Mouse (Mus musculus) CH12.LX (cell line): ENCODE data around the gene Tgm1. TPM values are rescaled to one million over a fixed set of nuclear protein-coding genes. Genes with fewer than 3 reads are reported as not detected.

ENCODE experiments used
- DNase-seq: peaks from one replicate; pipeline ENCODE4 v3.0.0-alpha.2; 2013; ENCODE audit errors: extremely low read depth
- H3K27ac ChIP-seq: 2 replicates; pipeline ENCODE4 v1.5.1; 2012; ENCODE audit warnings: low read depth, mild to moderate bottlenecking, control low read depth, moderate library complexity; ENCODE audit not compliant: insufficient read depth
- H3K27me3 ChIP-seq: replicated peaks from 2 replicates; pipeline ENCODE3; 2012; ENCODE audit warnings: inconsistent platforms
- H3K36me3 ChIP-seq, 2 experiments: replicated peaks in 1 of 2; 2 replicates each; pipeline versions ENCODE3 to v1.6.1; 2012; ENCODE audit warnings: inconsistent platforms in 1 of 2, low read length in 1 of 2, mild to moderate bottlenecking in 1 of 2, mixed read lengths in 1 of 2, moderate library complexity in 1 of 2; ENCODE audit not compliant: control insufficient read depth in 1 of 2, insufficient read depth in 1 of 2
- H3K4me1 ChIP-seq, 2 experiments: 2 replicates each; pipeline ENCODE4 v1.6.1; 2012; ENCODE audit warnings: inconsistent platforms in 1 of 2, moderate library complexity in 1 of 2; ENCODE audit not compliant: insufficient read depth in 2 of 2, control insufficient read depth in 1 of 2
- H3K4me2 ChIP-seq: 2 replicates; pipeline ENCODE4 v1.6.1; 2012; ENCODE audit warnings: low read depth, mild to moderate bottlenecking, control low read depth; ENCODE audit not compliant: poor library complexity, insufficient read depth, severe bottlenecking
- H3K4me3 ChIP-seq, 3 experiments: fragments of 150-350 bp in 1 of 3; sonication (generic) in 1 of 3; replicated peaks in 1 of 3; 2 replicates each; pipeline versions ENCODE3 to v1.5.1; 2011 to 2012; ENCODE audit warnings: low read depth in 2 of 3, low read length in 2 of 3, mild to moderate bottlenecking in 2 of 3, moderate library complexity in 2 of 3, control low read depth in 1 of 3, improper control_type of control experiment in 1 of 3, inconsistent platforms in 1 of 3, mixed read lengths in 1 of 3; ENCODE audit not compliant: poor library complexity in 1 of 3
- H3K79me2 ChIP-seq: replicated peaks from 2 replicates; pipeline ENCODE4 v1.6.1; 2012; ENCODE audit warnings: mild to moderate bottlenecking, moderate library complexity; ENCODE audit not compliant: control insufficient read depth, poor library complexity, insufficient read depth, severe bottlenecking; ENCODE audit errors: extremely low read depth
- H3K9ac ChIP-seq: 2 replicates; pipeline ENCODE4 v1.6.1; 2012; ENCODE audit warnings: low read depth, mild to moderate bottlenecking, control low read depth, moderate library complexity; ENCODE audit not compliant: insufficient read depth
- H3K9me3 ChIP-seq: replicated peaks from 2 replicates; pipeline ENCODE3; 2012; ENCODE audit warnings: low read length, inconsistent platforms, mixed read lengths
- CHD2 ChIP-seq: IDR thresholded peaks from 2 replicates; pipeline ENCODE4 v1.6.1; 2011; ENCODE audit warnings: low read length, improper control_type of control experiment
- CTCF ChIP-seq, 2 experiments: IDR thresholded peaks in 1 of 2; conservative IDR thresholded peaks in 1 of 2; 2 replicates each; pipeline ENCODE4 v1.5.1; 2011 to 2012; ENCODE audit warnings: low read depth in 2 of 2, low read length in 2 of 2, improper control_type of control experiment in 1 of 2, inconsistent platforms in 1 of 2, mild to moderate bottlenecking in 1 of 2, moderate library complexity in 1 of 2
- EP300 ChIP-seq: IDR thresholded peaks from 2 replicates; pipeline ENCODE4 v1.6.1; 2011; ENCODE audit warnings: low read length, improper control_type of control experiment
- ETS1 ChIP-seq: conservative IDR thresholded peaks from 2 replicates; pipeline ENCODE4 v1.6.1; 2012; ENCODE audit warnings: low read depth, mild to moderate bottlenecking, inconsistent platforms, low read length, improper control_type of control experiment, moderate library complexity
- HCFC1 ChIP-seq: IDR thresholded peaks from 2 replicates; pipeline ENCODE4 v1.6.1; 2012; ENCODE audit warnings: low read depth, mild to moderate bottlenecking, inconsistent platforms, low read length, improper control_type of control experiment
- IRF4 ChIP-seq: IDR thresholded peaks from 2 replicates; pipeline ENCODE4 v1.6.1; 2014; ENCODE audit warnings: low read depth, mild to moderate bottlenecking, inconsistent platforms, low read length, improper control_type of control experiment
- JUND ChIP-seq: conservative IDR thresholded peaks from 2 replicates; pipeline ENCODE4 v1.6.1; 2011; ENCODE audit warnings: low read depth, low read length, improper control_type of control experiment
- KAT2A ChIP-seq: IDR thresholded peaks from 2 replicates; pipeline ENCODE4 v1.6.1; 2012; ENCODE audit warnings: low read length, improper control_type of control experiment, inconsistent platforms; ENCODE audit not compliant: insufficient replicate concordance
- MAZ ChIP-seq: IDR thresholded peaks from 2 replicates; pipeline ENCODE4 v1.6.1; 2012; ENCODE audit warnings: low read depth, mild to moderate bottlenecking, inconsistent platforms, low read length, improper control_type of control experiment, moderate library complexity
- NELFE ChIP-seq: IDR thresholded peaks from 2 replicates; pipeline ENCODE4 v1.6.1; 2011; ENCODE audit warnings: low read depth, low read length, improper control_type of control experiment
- NRF1 ChIP-seq: IDR thresholded peaks from 2 replicates; pipeline ENCODE4 v1.6.1; 2014; ENCODE audit warnings: low read depth, mild to moderate bottlenecking, inconsistent platforms, low read length, improper control_type of control experiment, moderate library complexity
- POLR2AphosphoS2 ChIP-seq: IDR thresholded peaks from 2 replicates; pipeline ENCODE4 v1.6.1; 2011; ENCODE audit warnings: low read depth, low read length, improper control_type of control experiment
- UBTF ChIP-seq: IDR thresholded peaks from 2 replicates; pipeline ENCODE4 v1.6.1; 2012; ENCODE audit warnings: low read depth, mild to moderate bottlenecking, inconsistent platforms, low read length, improper control_type of control experiment, moderate library complexity
- USF1 ChIP-seq: IDR thresholded peaks from 2 replicates; pipeline ENCODE4 v1.6.1; 2014; ENCODE audit warnings: low read depth, mild to moderate bottlenecking, inconsistent platforms, low read length, improper control_type of control experiment
- ZC3H11A ChIP-seq: IDR thresholded peaks from 2 replicates; pipeline ENCODE4 v1.6.1; 2012; ENCODE audit warnings: low read depth, mild to moderate bottlenecking, inconsistent platforms, low read length, improper control_type of control experiment
- dilution Hi-C: fragments of 300-500 bp; cut with MboI; formaldehyde crosslinking; loops from 2 replicates; pipeline ENCODE4 v1.14.3; 2020; ENCODE audit warnings: low sequenced_read_pairs; ENCODE audit not compliant: extremely low pct_unique_long_range_greater_than_20kb, extremely low pct_ligation_motif_present
- in situ Hi-C: fragments of 300-500 bp; cut with MboI; formaldehyde crosslinking; loops from 3 replicates; pipeline ENCODE4 v1.14.3; 2019; ENCODE audit warnings: low sequenced_read_pairs, low pct_ligation_motif_present, low pct_unique_long_range_greater_than_20kb, mixed read lengths
- polyA plus RNA-seq: library from polyadenylated mRNA; unstranded; fragments of >175 nt; gene quantifications from 2 replicates; pipeline ENCODE4 v1.2.1, GENCODE M21; 2012; ENCODE audit warnings: low read depth; ENCODE audit not compliant: insufficient read length
- total RNA-seq, 2 experiments: library from RNA; depleted of rRNA; stranded (reverse); fragments of 300-350 nt in 1 of 2; fragments of >200 nt in 1 of 2; gene quantifications; 2 replicates each; pipeline ENCODE4 v1.2.3; 2012 to 2014

The Tgm1 gene
- total and polyA plus RNA-seq, 3 experiments: 0.07 to 0.14 TPM; not detected in 1

DNA sequence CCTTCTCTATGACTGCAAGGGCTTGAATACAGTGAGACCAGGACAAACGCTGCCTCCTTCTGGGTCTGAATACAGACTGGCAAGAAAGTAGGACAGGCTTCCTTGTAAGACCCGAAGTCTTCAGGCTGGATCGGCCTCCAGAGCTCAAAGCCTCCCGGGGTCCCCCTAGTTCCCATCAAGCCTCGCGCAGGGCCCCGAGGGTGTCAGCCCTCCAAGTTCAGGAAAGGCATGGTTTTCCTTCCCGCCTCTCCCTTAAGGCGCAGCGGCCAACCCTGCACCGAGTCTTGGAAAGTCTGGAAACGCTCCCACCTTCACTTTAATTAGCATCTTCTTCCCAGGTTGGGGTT, 42.3 kb downstream of the Tgm1 start:
- peaks cover 15 to 52% of the 10 kb centered on the region in 2 experiments; a peak in 3 of 4 replicates for H3K4me1 ChIP-seq
- peak overlapping the region; percentile 84; the same call in 1 of the 2 replicates for H3K27ac ChIP-seq
- DNase-seq: peak; percentile 27
- peak overlapping the region; percentile 84 for H3K9ac ChIP-seq
- in situ Hi-C loops: no loop called here
- H3K4me2 ChIP-seq: peak overlapping the region; percentile 39; the same call in 1 of the 2 replicates
- peaks cover 45% of the 10 kb centered on the region for H3K79me2 ChIP-seq
- no peak for TF ChIP-seq ETS1
- no peak for TF ChIP-seq CTCF (conservative IDR thresholded peaks at IDR 0.05 in 1 of 2, IDR thresholded peaks at IDR 0.05 in 1 of 2; ENCODE audit: low read depth in 2 of 2, low read length in 2 of 2)
- TF ChIP-seq HCFC1: no peak
- no peak for TF ChIP-seq USF1
- peak; percentile 49; the same call in 1 of the 2 replicates for TF ChIP-seq UBTF
- TF ChIP-seq NRF1: no peak
- 0 out of 2 replicates have a peak, but pooled peaks have one; percentile 10 for TF ChIP-seq MAZ
- TF ChIP-seq ZC3H11A: no peak
- no peak for TF ChIP-seq EP300
- no peak for TF ChIP-seq JUND
- no peak for TF ChIP-seq IRF4
- TF ChIP-seq NELFE: no peak; the same call in 1 of the 2 replicates
- TF ChIP-seq, all 38 proteins: peak for 2
- dilution Hi-C loops: no loop called here
- no peaks in the 10 kb centered on the region for H3K9me3 ChIP-seq
- H3K36me3 ChIP-seq: peaks cover 16 to 48% of the 10 kb centered on the region in 2 experiments
- no peaks in the 10 kb centered on the region for H3K27me3 ChIP-seq
- peak overlapping the region; percentile 56 to 76 (median 74) for H3K4me3 ChIP-seq

DNA sequence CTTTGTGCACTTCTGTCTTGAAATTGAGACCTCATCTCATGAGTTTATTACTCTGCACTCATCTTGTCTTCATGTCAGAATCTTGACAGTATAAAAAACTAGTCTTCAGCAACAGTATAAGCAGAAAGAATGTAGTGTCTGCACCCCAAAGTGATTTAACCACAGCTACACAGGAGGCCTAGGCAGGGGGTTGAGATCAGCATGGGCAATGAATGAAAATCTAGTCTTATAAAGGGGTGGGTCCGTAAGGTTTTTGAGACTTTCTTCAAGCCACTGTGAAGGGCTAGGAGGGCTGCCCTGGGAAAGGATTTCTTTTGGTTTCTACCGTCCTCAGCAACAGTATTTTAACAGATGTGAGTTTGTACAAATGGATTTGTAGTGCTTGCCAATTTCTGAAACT, 53.1 kb downstream of the Tgm1 start:
- H3K4me3 ChIP-seq: peak overlapping the region in 2 of 3 experiments; percentile 70 to 79
- peaks cover 6% of the 10 kb centered on the region for H3K79me2 ChIP-seq
- DNase-seq: no peak
- peaks cover 0 to 16% of the 10 kb centered on the region in 2 experiments; a peak in 2 of 4 replicates for H3K4me1 ChIP-seq
- dilution Hi-C loops: no loop called here
- no peak overlapping the region for H3K27ac ChIP-seq
- in situ Hi-C loops: no loop called here
- no peak overlapping the region; the same call in 1 of the 2 replicates for H3K4me2 ChIP-seq
- no peak overlapping the region for H3K9ac ChIP-seq
- H3K27me3 ChIP-seq: no peaks in the 10 kb centered on the region
- H3K36me3 ChIP-seq: peaks cover 21 to 62% of the 10 kb centered on the region in 2 experiments
- no peaks in the 10 kb centered on the region for H3K9me3 ChIP-seq
- no peak for TF ChIP-seq KAT2A
- TF ChIP-seq IRF4: no peak
- TF ChIP-seq POLR2AphosphoS2: peak; percentile 79
- TF ChIP-seq CHD2: 0 out of 2 replicates have a peak, but pooled peaks have one; percentile 44
- TF ChIP-seq MAZ: no peak; the same call in 1 of the 2 replicates
